Mouse (Mus musculus) kidney, postnatal 14 days (tissue): ENCODE data around the gene Zbp1.

Experiments used
- DNase-seq: peaks from one replicate; pipeline ENCODE4 v3.0.0; 2022; ENCODE audit warnings: mixed read lengths

Gene Zbp1

GRCm38 (mm10) chr2:173209091-173209815 is 9.5 kb downstream of the Zbp1 start:
- DNase-seq, result no peak

DNA sequence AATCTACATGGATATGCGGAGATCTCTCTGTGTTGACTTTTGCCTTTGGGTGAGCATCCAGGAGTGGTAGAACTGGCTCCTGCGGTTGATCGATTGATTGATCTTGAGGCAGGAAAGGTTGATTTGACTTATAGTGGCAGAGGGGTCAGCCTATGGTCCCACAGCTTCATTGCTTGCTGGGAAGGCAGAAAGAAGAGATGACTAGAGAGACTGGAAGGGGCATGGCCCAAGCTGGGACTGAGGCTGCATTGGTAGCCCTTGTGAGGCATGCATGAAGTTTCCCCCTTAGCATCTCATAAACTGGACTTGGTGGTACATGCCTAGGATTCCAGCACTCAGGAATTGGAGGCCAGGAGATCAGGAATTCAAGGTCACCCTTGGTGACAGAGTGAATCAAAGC is 11.7 kb downstream of the Zbp1 start:
- DNase-seq, result no peak

GRCm38 (mm10) chr2:173205563-173206099 is 13.1 kb downstream of the Zbp1 start:
- no peak for DNase-seq

DNA sequence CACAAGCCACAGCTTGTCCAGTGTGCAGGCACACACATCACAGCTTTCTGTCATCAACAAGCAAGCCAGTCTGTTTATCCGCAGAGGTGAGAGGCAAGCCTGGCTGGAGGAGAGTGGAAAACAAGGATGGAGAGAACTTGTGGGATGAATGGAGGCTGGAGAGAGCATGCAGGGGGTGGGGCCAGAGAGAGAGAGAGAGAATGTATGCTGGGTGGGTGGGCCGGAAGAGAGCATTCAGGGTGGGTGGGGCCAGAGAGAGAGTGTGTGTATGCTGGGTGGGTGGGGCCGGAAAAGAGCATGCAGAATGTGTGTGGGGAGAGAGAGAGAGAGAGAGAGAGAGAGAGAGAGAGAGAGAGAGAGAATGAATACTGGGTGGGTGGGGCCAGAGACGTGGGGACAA is 14.1 kb downstream of the Zbp1 start:
- no peak for DNase-seq

DNA sequence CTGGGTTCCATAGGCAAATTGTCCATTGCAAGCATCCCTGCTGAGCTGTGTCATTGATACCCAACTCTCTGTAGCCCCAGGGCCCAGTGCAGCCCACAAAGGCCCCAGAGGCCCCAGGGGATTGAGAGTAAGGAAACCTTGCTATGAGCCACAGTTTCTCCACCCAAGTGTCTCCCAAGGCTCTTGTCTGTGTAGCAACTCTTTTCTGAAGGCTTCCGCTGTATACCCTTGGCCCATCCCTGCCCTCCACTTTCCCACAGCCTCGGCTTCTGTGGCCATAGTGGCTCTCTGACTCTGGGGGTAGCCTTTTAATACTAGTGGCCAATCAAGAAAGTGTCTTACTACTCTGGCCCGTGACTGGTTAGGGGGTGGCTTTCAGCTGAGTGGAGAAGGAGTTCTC is 15.0 kb downstream of the Zbp1 start:
- no peak for DNase-seq

DNA sequence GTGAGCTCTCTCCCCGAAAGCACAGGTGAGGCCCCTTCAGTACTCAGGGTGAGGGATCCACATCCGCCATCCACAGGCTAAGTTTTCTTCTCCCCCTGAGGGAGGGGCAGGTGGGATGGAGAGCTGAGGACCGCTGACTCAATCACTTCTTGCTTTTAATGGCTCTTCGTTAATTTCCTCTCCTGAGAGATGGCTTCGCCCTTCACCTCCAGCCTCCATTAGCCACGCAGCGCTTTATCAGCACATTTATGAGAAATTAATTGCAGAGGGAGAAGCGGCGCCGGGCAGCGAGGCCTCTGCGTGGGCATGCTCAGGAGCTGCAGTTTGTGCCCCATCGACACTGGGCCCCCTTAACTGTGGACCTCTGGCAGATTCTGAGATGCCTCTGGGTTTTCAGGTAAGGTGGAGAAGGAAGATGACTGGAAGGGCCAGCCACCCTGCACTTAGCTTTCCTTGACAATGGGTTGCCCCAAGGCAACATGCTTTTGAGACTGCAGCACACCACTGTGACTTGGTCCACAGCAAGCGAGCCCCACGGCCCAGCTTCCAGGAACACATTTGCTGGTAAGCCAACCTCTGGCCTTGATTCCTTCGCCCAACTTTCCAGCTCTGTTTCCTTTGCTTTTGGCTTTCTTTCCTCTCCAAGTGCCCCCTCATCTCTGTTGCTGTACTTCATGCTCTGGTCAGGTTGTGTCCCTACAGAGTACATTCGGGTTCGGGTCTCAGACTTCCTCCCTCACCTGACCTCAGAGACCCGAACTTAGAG is 15.6 kb downstream of the Zbp1 start:
- DNase-seq, result no peak

- DNase-seq, result no peak
Measured at GRCm38 (mm10) chr2:173194796-173195195, 23.9 kb downstream of the Zbp1 start.

GRCm38 (mm10) chr2:173187182-173187855 is 31.4 kb downstream of the Zbp1 start:
- DNase-seq, result peak; percentile 51

DNA sequence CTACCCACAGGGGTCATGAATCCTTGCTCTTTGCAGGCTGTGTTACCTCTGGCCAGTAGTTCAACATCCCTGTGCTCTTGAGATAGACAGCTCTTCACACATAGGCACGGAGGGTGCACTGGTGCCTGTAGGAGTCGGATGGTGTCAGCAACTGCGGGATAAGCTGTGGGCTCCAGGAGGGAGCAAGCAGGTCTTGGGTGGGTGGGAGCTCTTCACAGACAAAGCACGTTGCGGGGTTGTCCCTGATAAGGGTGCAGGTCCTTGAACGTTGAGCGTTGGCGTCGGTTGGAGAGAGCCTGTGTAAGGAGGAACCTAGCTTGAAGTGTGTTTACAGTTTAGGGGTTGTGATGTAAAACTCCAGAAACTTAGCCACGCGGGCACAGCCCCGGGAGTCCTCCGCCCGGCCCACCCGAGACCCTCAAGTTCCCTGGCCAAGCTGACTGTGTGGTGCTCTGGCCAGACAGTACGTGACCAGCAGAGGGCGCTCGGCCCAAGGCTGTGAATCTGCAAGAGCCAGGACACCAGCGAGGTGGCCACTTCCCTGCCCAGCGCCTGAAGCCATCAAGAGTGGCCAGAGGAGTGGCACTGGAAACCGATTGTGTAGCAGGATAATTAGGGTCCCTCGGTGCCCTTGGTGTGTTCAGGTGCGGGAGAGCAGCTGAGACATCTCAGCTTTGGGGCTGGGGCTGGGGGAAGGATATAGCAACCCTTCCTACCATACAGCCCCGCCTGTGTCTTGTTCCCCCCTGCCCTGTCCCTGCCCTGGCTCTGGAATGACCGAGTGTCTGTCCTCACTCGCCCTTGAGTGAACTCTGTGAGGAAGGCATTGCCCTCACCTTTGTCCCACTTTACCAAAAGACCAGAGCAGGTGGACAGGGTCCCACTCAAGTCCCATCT is 32.4 kb downstream of the Zbp1 start:
- peak; percentile 89 for DNase-seq

- DNase-seq, result no peak
Measured at GRCm38 (mm10) chr2:173185282-173185681, 33.4 kb downstream of the Zbp1 start.

GRCm38 (mm10) chr2:173184475-173185080 is 34.1 kb downstream of the Zbp1 start:
- DNase-seq, result no peak

GRCm38 (mm10) chr2:173183836-173184460 is 34.8 kb downstream of the Zbp1 start:
- peak; percentile 86 for DNase-seq

GRCm38 (mm10) chr2:173183311-173183710 is 35.4 kb downstream of the Zbp1 start:
- no peak for DNase-seq

DNA sequence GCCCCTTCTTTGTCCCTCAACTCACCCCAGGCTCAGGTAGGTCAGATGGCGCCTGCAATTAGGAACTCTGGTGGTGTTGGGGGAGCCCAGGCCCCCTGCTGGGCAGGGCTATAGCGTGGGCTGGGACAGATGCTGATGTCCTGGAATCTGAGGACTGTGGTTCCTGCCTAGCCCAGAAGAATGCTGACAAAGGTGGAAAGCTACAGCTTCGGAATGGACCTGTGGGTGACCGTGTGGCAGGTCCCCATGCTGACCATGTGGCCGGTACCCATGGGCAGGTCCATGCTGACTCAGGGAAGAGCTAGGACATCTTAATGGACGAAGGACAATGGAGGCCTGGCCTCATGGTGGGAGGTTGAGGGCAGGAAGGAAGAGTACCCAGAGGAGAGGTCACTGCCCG is 35.9 kb downstream of the Zbp1 start:
- no peak for DNase-seq

GRCm38 (mm10) chr2:173181901-173182300 is 36.8 kb downstream of the Zbp1 start:
- DNase-seq, result peak; percentile 66

DNA sequence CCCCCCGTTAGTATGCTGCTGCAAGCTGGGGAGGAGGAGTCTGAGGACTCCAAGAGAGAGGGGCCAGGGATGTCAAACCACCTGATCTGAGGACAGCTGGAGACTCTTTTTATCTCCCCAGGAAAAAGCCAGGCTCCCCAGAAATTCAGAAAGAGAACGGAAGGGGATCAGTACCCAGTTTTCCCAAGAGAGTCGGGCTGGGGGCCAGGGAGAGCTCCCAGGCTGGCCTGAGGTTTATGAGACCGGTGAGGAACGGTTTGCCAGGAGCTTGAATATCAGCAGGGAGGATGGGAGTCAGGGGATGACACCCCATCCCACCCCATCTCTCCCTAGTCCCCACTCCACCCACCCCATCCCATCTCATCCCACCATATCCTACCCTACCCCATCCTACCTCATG is 37.2 kb downstream of the Zbp1 start:
- DNase-seq, result no peak

- no peak for DNase-seq
Measured at GRCm38 (mm10) chr2:173180721-173181388, 37.9 kb downstream of the Zbp1 start.

DNA sequence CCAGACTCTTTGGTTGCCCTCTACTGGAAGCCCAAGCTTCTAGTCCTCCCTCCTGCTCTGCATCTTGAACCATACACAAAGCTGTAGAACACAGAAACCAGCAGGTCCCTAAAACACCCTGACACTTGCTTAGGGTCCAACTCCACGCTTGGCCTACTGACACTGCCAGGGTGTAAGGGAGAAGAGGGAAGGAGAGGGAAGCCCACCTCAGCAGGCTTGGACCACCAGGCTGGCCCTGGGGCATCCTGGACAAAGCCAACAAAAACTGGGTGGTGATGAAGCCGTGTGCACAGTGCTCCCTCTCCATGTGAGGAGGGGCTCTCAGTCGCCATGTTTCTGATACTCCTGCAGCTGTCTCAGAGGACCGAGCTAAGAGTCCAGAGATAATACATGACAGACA is 38.7 kb downstream of the Zbp1 start:
- peak; percentile 1 for DNase-seq

- DNase-seq, result peak; percentile 2
Measured at GRCm38 (mm10) chr2:173179046-173179445, 39.7 kb downstream of the Zbp1 start.

- peak; percentile 92 for DNase-seq
Measured at GRCm38 (mm10) chr2:173177951-173178350, 40.8 kb downstream of the Zbp1 start.

- DNase-seq, result peak; percentile 1
Measured at GRCm38 (mm10) chr2:173177481-173177880, 41.2 kb downstream of the Zbp1 start.
